Mouse (Mus musculus) liver, embryonic 15.5 days (tissue): ENCODE measurements around the gene Mepce. TPM values are rescaled to one million over a fixed set of nuclear protein-coding genes. Genes with fewer than 3 reads are reported as not detected.

Source experiments
- ATAC-seq: fragments of 200-750 bp; cut with Nextera tagmentation; 2 replicates; pipeline ENCODE4 v1.8.0; 2017; ENCODE audit warnings: moderate number of reproducible peaks, mild to moderate bottlenecking, moderate library complexity; ENCODE audit not compliant: insufficient read depth
- H3K27ac ChIP-seq: fragments of 300-500 bp; sonication (generic); replicated peaks from 2 replicates; pipeline ENCODE4 v1.5.1; 2015; ENCODE audit warnings: mild to moderate bottlenecking, inconsistent platforms
- H3K27me3 ChIP-seq: fragments of 300-500 bp; sonication (generic); 2 replicates; pipeline ENCODE4 v1.6.1; 2015; ENCODE audit warnings: mild to moderate bottlenecking, inconsistent platforms
- H3K36me3 ChIP-seq: fragments of 300-500 bp; sonication (generic); replicated peaks from 2 replicates; pipeline ENCODE4 v1.6.1; 2015; ENCODE audit warnings: moderate library complexity, mild to moderate bottlenecking, inconsistent platforms
- H3K4me1 ChIP-seq: fragments of 300-500 bp; sonication (generic); replicated peaks from 2 replicates; pipeline ENCODE4 v1.6.1; 2015; ENCODE audit warnings: inconsistent platforms
- H3K4me2 ChIP-seq: fragments of 300-500 bp; sonication (generic); 2 replicates; pipeline ENCODE4 v1.6.1; 2015; ENCODE audit warnings: moderate library complexity, mild to moderate bottlenecking, inconsistent platforms
- H3K4me3 ChIP-seq: fragments of 300-500 bp; sonication (generic); replicated peaks from 2 replicates; pipeline ENCODE4 v1.5.1; 2015; ENCODE audit warnings: mild to moderate bottlenecking, inconsistent platforms
- H3K9ac ChIP-seq: fragments of 300-500 bp; sonication (generic); 2 replicates; pipeline ENCODE4 v1.6.1; 2015; ENCODE audit warnings: moderate library complexity, mild to moderate bottlenecking, inconsistent platforms
- H3K9me3 ChIP-seq: fragments of 300-500 bp; sonication (generic); replicated peaks from 2 replicates; pipeline ENCODE4 v1.6.1; 2016; ENCODE audit warnings: inconsistent platforms
- WGBS: fragments of 180-500 bp; shearing (Covaris S2); methylation state at CpG from one replicate; pipeline ENCODE4 v1.1.7; 2015; ENCODE audit warnings: mixed read lengths; ENCODE audit not compliant: insufficient replicate concordance; 5-methylcytosine and 5-hydroxymethylcytosine counted together
- polyA plus RNA-seq: library from polyadenylated mRNA; unstranded; fragments of >200 nt; fragmentation: Nextera tagmentation; extraction: Ambion mirVana; gene quantifications from 2 replicates; pipeline ENCODE4 v1.2.1, GENCODE M21; 2015

The Mepce gene
- polyA plus RNA-seq, 1 experiment from 2014 or later = 4.0 TPM

- no peak overlapping the region for H3K4me3 ChIP-seq
- peaks cover 54% of the 10 kb centered on the region for H3K4me1 ChIP-seq
- no peak overlapping the region for H3K27ac ChIP-seq
- no peak for ATAC-seq
- H3K36me3 ChIP-seq = no peaks in the 10 kb centered on the region
- H3K9ac ChIP-seq = no peak overlapping the region
- H3K9me3 ChIP-seq = no peaks in the 10 kb centered on the region
- H3K4me2 ChIP-seq = no peak overlapping the region
- 54% methylated on average over 6 of the region's 6 CpGs for WGBS
- H3K27me3 ChIP-seq = 0 out of 2 replicates have a peak, but pooled peaks cover 10% of the 10 kb centered on the region
These were observed 50.0 kb downstream of the Mepce start for GRCm38 (mm10) chr5:137737400-137737940.

GRCm38 (mm10) chr5:137734289-137735061 lies 53.0 kb downstream of the Mepce start:
- Histone ChIP-seq H3K36me3 (no peaks in the 10 kb centered on the region), H3K27me3 (peaks cover 22% of the 10 kb centered on the region), H3K4me1 (peaks cover 24% of the 10 kb centered on the region), H3K9me3 (no peaks in the 10 kb centered on the region), H3K27ac (no peak overlapping the region), H3K9ac (no peak overlapping the region), H3K4me2 (no peak overlapping the region), H3K4me3 (no peak overlapping the region)
- 46% methylated on average over 6 of the region's 6 CpGs for WGBS
- ATAC-seq = no peak

- H3K9ac ChIP-seq = no peak overlapping the region
- 91% methylated on average over 12 of the region's 12 CpGs for WGBS
- no peak overlapping the region for H3K4me2 ChIP-seq
- H3K27ac ChIP-seq = no peak overlapping the region
- H3K4me1 ChIP-seq = peaks cover 17% of the 10 kb centered on the region
- no peaks in the 10 kb centered on the region for H3K36me3 ChIP-seq
- H3K4me3 ChIP-seq = no peak overlapping the region
- no peaks in the 10 kb centered on the region for H3K9me3 ChIP-seq
- H3K27me3 ChIP-seq = peaks cover 20% of the 10 kb centered on the region
- no peak for ATAC-seq
These were observed 53.7 kb downstream of the Mepce start for GRCm38 (mm10) chr5:137733638-137734288.

Other genes starting within 250 kb of the Mepce start
- gene Actl6b, start 234.1 kb downstream of the Mepce start, polyA plus RNA-seq = 0.07 TPM in 2 replicates
- 55.1 and 65.5 TPM in 2 replicates for gene Tfr2, start 217.8 kb downstream of the Mepce start, polyA plus RNA-seq
- 29.7 and 31.7 TPM in 2 replicates for gene Mospd3, start 186.6 kb downstream of the Mepce start, polyA plus RNA-seq
- gene Pcolce, start 173.9 kb downstream of the Mepce start, polyA plus RNA-seq = 16.6 and 17.4 TPM in 2 replicates
- not detected in 2 replicates for gene Fbxo24, start 158.7 kb downstream of the Mepce start, polyA plus RNA-seq
- 25.7 and 26.4 TPM in 2 replicates for gene Lrch4, start 158.5 kb downstream of the Mepce start, polyA plus RNA-seq
- 6.0 and 7.8 TPM in 2 replicates for gene Gm20605, start 158.5 kb downstream of the Mepce start, polyA plus RNA-seq
- gene Sap25, start 146.3 kb downstream of the Mepce start, polyA plus RNA-seq = 3.6 and 4.6 TPM in 2 replicates
- 0.07 TPM in 1 of 2 replicates, not detected in the other for gene Irs3, start 141.9 kb downstream of the Mepce start, polyA plus RNA-seq
- 35.3 and 35.6 TPM in 2 replicates for gene Agfg2, start 102.9 kb downstream of the Mepce start, polyA plus RNA-seq
- gene Nyap1, start 46.0 kb downstream of the Mepce start, polyA plus RNA-seq = 0.21 and 0.39 TPM in 2 replicates
- gene Tsc22d4, start 41.9 kb downstream of the Mepce start, polyA plus RNA-seq = 68.8 and 75.1 TPM in 2 replicates
- 21.0 and 21.3 TPM in 2 replicates for gene Ppp1r35, start 8.8 kb downstream of the Mepce start, polyA plus RNA-seq
- 3.2 and 3.3 TPM in 2 replicates for gene Zcwpw1, start 143 bp upstream of the Mepce start, polyA plus RNA-seq
- 4.0 and 4.7 TPM in 2 replicates for gene Pilra, start 48.6 kb upstream of the Mepce start, polyA plus RNA-seq
- 4.9 and 5.7 TPM in 2 replicates for gene Pilrb1, start 70.5 kb upstream of the Mepce start, polyA plus RNA-seq
- gene Pilrb2, start 84.2 kb upstream of the Mepce start, polyA plus RNA-seq = 5.2 and 6.4 TPM in 2 replicates
- 5.0 and 5.2 TPM in 2 replicates for gene Cyp3a13, start 134.0 kb upstream of the Mepce start, polyA plus RNA-seq
- not detected in 2 replicates for gene Gjc3, start 175.4 kb upstream of the Mepce start, polyA plus RNA-seq
- 14.4 and 31.0 TPM in 2 replicates for gene Azgp1, start 193.9 kb upstream of the Mepce start, polyA plus RNA-seq
- not detected in 2 replicates for gene Smok3a, start 233.6 kb upstream of the Mepce start, polyA plus RNA-seq
- not detected in 2 replicates for gene Smok3b, start 233.8 kb upstream of the Mepce start, polyA plus RNA-seq